Mouse (Mus musculus) forebrain, embryonic 16.5 days (tissue): ENCODE results near the gene Gpc6. TPM values are rescaled to one million over a fixed set of nuclear protein-coding genes. Genes with fewer than 3 reads are reported as not detected.

Experiments
- ATAC-seq: fragments of 200-750 bp; cut with Nextera tagmentation; 2 replicates; pipeline ENCODE4 v1.8.0; 2017; ENCODE audit warnings: mild to moderate bottlenecking, moderate library complexity
- H3K27ac ChIP-seq: fragments of 300-500 bp; sonication (generic); 2 replicates; pipeline ENCODE4 v1.5.1; 2014; ENCODE audit warnings: low read length, control low read depth
- H3K27me3 ChIP-seq: fragments of 300-500 bp; sonication (generic); replicated peaks from 2 replicates; pipeline ENCODE4 v1.6.1; 2014; ENCODE audit warnings: low read length; ENCODE audit not compliant: control insufficient read depth, insufficient read depth
- H3K36me3 ChIP-seq: fragments of 300-500 bp; sonication (generic); 2 replicates; pipeline ENCODE4 v1.6.1; 2014; ENCODE audit not compliant: control insufficient read depth, insufficient read depth
- H3K4me1 ChIP-seq: fragments of 300-500 bp; sonication (generic); replicated peaks from 2 replicates; pipeline ENCODE4 v1.6.1; 2014; ENCODE audit warnings: low read length; ENCODE audit not compliant: control insufficient read depth, insufficient read depth
- H3K4me2 ChIP-seq: fragments of 300-500 bp; sonication (generic); 2 replicates; pipeline ENCODE4 v1.6.1; 2014; ENCODE audit warnings: mild to moderate bottlenecking, low read length, control low read depth
- H3K4me3 ChIP-seq: fragments of 300-500 bp; sonication (generic); replicated peaks from 2 replicates; pipeline ENCODE4 v1.5.1; 2014; ENCODE audit warnings: mild to moderate bottlenecking, low read length, control low read depth
- H3K9ac ChIP-seq: fragments of 300-500 bp; sonication (generic); replicated peaks from 2 replicates; pipeline ENCODE4 v1.6.1; 2014; ENCODE audit warnings: low read depth, low read length, control low read depth
- H3K9me3 ChIP-seq: fragments of 300-500 bp; sonication (generic); 2 replicates; pipeline ENCODE4 v1.6.1; 2016; ENCODE audit warnings: low read length; ENCODE audit not compliant: control insufficient read depth
- WGBS: fragments of 180-500 bp; shearing (Covaris S2); extraction: QIAGEN DNeasy Blood & Tissue Kit; methylation state at CpG from one replicate; pipeline ENCODE4 v1.1.7; 2014; 5-methylcytosine and 5-hydroxymethylcytosine counted together
- polyA plus RNA-seq: library from polyadenylated mRNA; unstranded; fragments of >200 nt; fragmentation: Nextera tagmentation; extraction: Ambion mirVana; gene quantifications from 2 replicates; pipeline ENCODE4 v1.2.1, GENCODE M21; 2015

Gene Gpc6
- polyA plus RNA-seq, 1 experiment from 2014 or later, result 18.2 TPM

DNA sequence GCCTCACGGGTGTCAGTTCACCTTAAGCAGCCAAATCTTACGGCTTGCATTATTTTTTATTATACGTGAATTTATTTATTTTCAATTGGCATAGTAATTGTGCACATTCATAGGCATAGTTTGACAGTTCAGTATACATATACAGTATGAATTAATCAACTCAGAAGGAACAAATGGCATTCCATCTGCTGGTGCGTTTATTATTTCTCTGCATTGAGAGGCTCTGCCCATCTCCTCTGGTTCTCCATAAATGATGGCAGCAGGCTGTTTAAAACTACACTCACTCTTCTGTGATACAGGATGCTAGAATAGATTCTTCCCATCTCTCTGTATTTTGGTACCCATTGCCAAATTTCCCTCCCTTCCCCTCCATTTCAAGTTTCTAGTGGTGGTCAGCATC lies 16.7 kb downstream of the Gpc6 start:
- no peaks in the 10 kb centered on the region for H3K4me1 ChIP-seq
- no peaks in the 10 kb centered on the region for H3K36me3 ChIP-seq
- peak; percentile 49 for ATAC-seq
- H3K27me3 ChIP-seq, result no peaks in the 10 kb centered on the region
- H3K4me2 ChIP-seq, result no peak overlapping the region
- H3K9ac ChIP-seq, result no peak overlapping the region
- H3K9me3 ChIP-seq, result peaks cover 2% of the 10 kb centered on the region
- 67% methylated on average over 4 of the region's 4 CpGs for WGBS
- no peak overlapping the region for H3K4me3 ChIP-seq
- H3K27ac ChIP-seq, result no peak overlapping the region

DNA sequence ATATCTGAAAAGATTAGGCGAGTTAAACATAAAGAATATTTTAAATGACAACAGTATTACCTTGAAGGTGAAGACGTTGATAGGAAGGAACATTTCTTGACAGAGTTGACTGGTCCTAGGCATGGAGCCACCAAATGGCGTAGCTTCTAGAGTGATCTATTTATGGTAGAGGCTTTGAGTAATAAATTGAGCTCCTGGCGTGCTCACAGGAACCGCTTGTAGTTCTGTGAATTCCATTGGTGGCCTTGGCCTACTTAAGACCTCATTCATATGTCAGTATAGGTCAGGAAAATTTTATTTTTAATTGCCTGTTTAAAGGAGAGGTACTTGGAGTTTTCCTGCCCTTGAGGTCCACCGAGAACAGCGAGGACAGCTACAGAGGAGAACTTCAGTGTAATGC lies 18.6 kb downstream of the Gpc6 start:
- no peaks in the 10 kb centered on the region for H3K27me3 ChIP-seq
- H3K27ac ChIP-seq, result no peak overlapping the region
- H3K4me1 ChIP-seq, result no peaks in the 10 kb centered on the region
- ATAC-seq, result no peak
- no peak overlapping the region for H3K4me3 ChIP-seq
- no peaks in the 10 kb centered on the region for H3K36me3 ChIP-seq
- H3K9ac ChIP-seq, result no peak overlapping the region
- H3K9me3 ChIP-seq, result peaks cover 2% of the 10 kb centered on the region
- H3K4me2 ChIP-seq, result no peak overlapping the region
- WGBS, result 96% methylated on average over 7 of the region's 7 CpGs

DNA sequence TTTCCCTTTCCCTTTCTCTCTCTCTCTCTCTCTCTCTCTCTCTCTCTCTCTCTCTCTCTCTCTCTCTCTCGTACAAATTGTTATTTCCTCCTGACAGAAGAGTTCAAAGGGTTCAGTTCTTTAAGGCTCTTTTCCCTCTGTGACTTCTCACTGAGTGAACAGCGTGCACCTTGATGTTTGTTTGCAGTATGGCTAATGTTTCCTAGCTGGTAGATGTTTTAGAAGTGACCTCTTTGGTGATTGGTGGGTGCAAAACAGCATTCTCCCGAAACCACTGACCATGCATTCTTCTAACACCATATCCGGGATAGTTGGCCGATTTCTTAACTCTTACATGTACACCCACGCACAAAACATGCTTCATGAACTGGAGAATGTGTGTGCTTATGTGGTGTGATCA lies 20.9 kb downstream of the Gpc6 start:
- no peak overlapping the region for H3K9ac ChIP-seq
- H3K4me1 ChIP-seq, result no peaks in the 10 kb centered on the region
- no peaks in the 10 kb centered on the region for H3K27me3 ChIP-seq
- peaks cover 2% of the 10 kb centered on the region for H3K9me3 ChIP-seq
- no peak overlapping the region for H3K4me2 ChIP-seq
- no peak for ATAC-seq
- WGBS, result 93% methylated on average over 6 of the region's 6 CpGs
- no peaks in the 10 kb centered on the region for H3K36me3 ChIP-seq
- H3K4me3 ChIP-seq, result no peak overlapping the region
- no peak overlapping the region for H3K27ac ChIP-seq

DNA sequence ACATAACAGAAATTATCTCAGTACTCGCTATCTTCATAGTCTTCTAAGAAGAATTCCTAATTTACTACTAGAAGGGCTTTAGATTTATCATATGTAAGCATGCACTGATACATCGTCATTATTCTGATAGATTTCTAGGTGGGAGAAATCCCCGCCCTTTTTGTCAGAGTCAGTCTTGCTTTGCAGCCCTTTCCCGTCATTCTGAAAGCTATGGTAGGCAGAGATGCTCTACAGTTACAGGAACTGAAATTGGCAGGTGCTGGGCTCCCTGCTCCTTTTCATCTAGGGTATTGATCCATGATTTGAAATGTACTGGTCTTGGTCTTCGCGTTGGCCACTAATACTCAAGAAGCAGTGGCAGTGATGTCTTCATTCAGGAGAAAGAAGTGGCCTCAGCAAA lies 22.3 kb downstream of the Gpc6 start:
- Histone ChIP-seq H3K9me3 (peaks cover 2% of the 10 kb centered on the region), H3K4me2 (no peak overlapping the region), H3K27ac (no peak overlapping the region), H3K36me3 (no peaks in the 10 kb centered on the region), H3K4me3 (no peak overlapping the region), H3K4me1 (no peaks in the 10 kb centered on the region), H3K9ac (no peak overlapping the region), H3K27me3 (no peaks in the 10 kb centered on the region)
- 94% methylated on average over 6 of the region's 6 CpGs for WGBS
- ATAC-seq, result no peak

DNA sequence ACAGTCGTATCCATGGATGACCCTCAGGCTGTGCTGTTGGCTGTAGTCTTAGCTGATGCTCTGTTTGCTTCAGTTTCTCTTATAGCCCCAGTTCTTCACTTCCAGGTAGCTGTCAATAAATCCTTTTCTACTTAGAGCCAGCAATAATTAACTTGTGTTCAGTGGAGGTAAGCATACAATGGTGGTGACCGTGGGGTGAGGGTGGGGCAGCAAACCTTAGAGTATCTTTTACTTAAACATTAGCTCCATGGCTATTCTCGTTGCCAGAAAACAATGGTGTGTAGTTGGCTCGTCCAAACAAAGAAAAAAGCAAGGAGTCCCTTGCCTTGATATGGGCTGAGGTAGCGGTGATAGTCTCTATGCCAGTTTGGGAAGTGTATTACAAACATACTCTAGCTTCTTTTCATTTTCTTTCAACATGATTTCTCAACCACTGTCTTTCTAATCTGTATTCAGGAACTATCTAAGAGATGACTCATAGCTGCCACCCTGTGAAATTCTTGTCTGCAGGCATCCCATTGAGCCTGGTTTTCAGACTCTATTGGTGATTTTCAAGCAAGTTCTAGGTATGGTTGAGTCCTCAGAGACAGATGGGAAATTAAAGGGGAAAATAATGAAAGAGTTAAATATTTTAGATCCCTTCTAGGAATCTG lies 22.9 kb downstream of the Gpc6 start:
- Histone ChIP-seq H3K4me3 (no peak overlapping the region), H3K9me3 (peaks cover 2% of the 10 kb centered on the region), H3K27ac (no peak overlapping the region), H3K9ac (no peak overlapping the region), H3K27me3 (no peaks in the 10 kb centered on the region), H3K4me1 (no peaks in the 10 kb centered on the region), H3K36me3 (no peaks in the 10 kb centered on the region), H3K4me2 (no peak overlapping the region)
- WGBS, result 93% methylated on average over 5 of the region's 5 CpGs
- no peak for ATAC-seq

DNA sequence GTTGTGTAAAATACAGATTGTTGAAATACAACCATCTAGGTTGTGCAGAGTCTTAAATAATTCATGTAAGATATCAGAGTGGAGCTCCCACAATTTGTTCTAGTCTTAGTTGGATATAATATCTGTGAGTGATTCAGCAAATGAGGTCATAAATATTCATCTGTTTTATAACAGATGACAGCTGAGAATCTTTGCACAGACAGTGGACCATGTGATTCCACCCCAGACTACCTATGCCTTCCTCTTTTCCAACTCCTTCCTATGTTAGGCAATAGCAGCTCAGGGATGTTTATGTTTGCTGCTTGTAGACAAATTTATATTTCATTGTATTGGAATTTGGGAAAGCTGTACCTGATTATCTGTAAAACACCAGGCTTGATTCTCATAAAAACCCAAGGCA lies 32.0 kb downstream of the Gpc6 start:
- H3K27ac ChIP-seq, result no peak overlapping the region
- no peak overlapping the region for H3K4me2 ChIP-seq
- peak; percentile 50; the same call in 1 of the 2 replicates for ATAC-seq
- no peaks in the 10 kb centered on the region for H3K27me3 ChIP-seq
- no peaks in the 10 kb centered on the region for H3K9me3 ChIP-seq
- H3K36me3 ChIP-seq, result no peaks in the 10 kb centered on the region
- no peak overlapping the region for H3K9ac ChIP-seq
- H3K4me3 ChIP-seq, result no peak overlapping the region
- no peaks in the 10 kb centered on the region for H3K4me1 ChIP-seq

DNA sequence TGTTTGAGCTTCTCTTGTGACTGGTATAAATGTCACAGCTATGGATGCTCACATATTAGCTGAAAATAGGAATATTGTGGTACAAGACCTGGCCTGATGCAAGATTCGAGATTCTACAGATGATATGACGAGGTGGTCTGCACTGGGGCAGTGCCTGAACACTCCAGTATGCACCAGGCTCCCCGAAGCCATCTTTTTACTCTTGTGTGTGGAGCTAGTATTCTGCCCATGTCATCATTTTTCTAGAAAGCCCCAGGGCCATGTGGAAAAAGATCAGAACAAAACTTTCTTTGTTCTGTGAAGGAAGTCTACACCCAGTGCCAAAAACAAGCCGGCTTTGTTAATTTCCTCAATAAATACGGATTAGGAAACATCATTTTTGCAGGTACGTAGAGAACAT lies 39.7 kb downstream of the Gpc6 start:
- no peak for ATAC-seq

DNA sequence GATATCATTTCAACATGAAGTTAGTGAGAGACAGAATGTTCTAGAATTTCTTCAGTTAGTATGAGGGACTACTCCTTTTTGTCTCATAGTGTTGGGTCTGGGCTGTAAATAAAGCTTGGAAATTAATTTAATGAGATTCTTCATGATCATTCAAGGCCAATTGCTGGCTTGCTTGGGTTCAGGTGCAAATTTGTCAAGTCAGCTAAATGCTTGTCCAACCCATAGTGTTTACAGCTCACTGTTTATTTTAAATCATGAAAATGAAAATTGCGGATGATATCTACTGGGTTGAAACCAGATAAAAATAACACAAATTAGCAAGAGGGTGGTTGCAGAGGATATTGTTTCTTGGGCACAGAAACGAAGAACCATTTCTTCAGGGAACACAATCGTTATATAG lies 49.6 kb downstream of the Gpc6 start:
- Histone ChIP-seq H3K36me3 (no peaks in the 10 kb centered on the region), H3K9me3 (no peaks in the 10 kb centered on the region), H3K4me1 (no peaks in the 10 kb centered on the region), H3K4me2 (no peak overlapping the region), H3K4me3 (no peak overlapping the region), H3K27me3 (no peaks in the 10 kb centered on the region), H3K27ac (no peak overlapping the region), H3K9ac (no peak overlapping the region)
- no peak for ATAC-seq
- WGBS, result 93% methylated on average over 3 of the region's 3 CpGs

More for the DNA sequence above, 39.7 kb downstream of the Gpc6 start:
- Histone ChIP-seq H3K4me3 (no peak overlapping the region), H3K36me3 (no peaks in the 10 kb centered on the region), H3K4me1 (no peaks in the 10 kb centered on the region), H3K27ac (no peak overlapping the region), H3K27me3 (no peaks in the 10 kb centered on the region), H3K9me3 (no peaks in the 10 kb centered on the region), H3K9ac (no peak overlapping the region), H3K4me2 (no peak overlapping the region)
- WGBS, result 66% methylated on average over 6 of the region's 6 CpGs

DNA sequence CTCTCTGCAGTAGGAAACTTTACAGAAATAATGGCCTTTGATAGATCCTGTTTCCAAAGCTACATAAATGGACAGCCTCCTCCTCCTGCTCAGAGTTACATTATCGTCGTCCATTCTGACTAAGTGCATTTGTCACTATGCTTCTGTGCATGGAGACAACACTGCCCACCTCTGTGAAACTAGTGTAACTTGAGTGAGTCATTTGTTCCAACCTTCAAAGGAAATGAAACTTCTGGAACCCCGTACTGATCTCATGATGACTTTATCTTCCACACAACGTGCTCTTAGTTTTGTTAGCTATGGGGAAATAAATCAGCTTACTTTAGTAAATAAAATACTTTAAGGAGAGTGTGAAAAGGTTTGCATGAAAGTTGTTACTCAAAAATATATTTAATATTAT lies 50.1 kb downstream of the Gpc6 start:
- Histone ChIP-seq H3K27ac (no peak overlapping the region), H3K36me3 (no peaks in the 10 kb centered on the region), H3K9me3 (no peaks in the 10 kb centered on the region), H3K9ac (no peak overlapping the region), H3K4me1 (no peaks in the 10 kb centered on the region), H3K27me3 (no peaks in the 10 kb centered on the region), H3K4me3 (no peak overlapping the region), H3K4me2 (no peak overlapping the region)
- ATAC-seq, result no peak
- 88% methylated on average over 4 of the region's 4 CpGs for WGBS

DNA sequence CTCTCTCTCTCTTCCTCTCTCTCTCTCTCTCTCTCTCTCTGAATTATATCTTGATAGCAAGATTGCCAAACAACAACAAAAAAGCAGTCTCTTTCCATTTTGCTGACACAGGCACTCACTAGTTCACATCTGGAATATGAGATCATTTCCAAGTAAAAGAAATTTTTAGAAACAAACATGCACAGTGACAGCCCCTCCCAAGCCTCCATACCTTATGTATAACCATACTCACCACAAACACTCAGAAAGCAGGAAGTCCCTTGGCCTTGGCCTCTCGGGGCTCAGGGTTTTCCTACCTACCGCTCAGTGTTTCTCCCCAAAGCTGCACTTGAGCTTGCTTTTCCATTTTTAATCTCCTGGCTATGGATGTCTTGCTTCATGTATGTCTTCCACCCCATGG lies 52.1 kb downstream of the Gpc6 start:
- 96% methylated on average over 2 of the region's 2 CpGs for WGBS
- H3K27me3 ChIP-seq, result no peaks in the 10 kb centered on the region
- no peak overlapping the region for H3K9ac ChIP-seq
- H3K4me1 ChIP-seq, result no peaks in the 10 kb centered on the region
- no peak overlapping the region for H3K27ac ChIP-seq
- H3K4me2 ChIP-seq, result no peak overlapping the region
- no peaks in the 10 kb centered on the region for H3K9me3 ChIP-seq
- no peak for ATAC-seq
- H3K4me3 ChIP-seq, result no peak overlapping the region
- H3K36me3 ChIP-seq, result no peaks in the 10 kb centered on the region
